Mouse (Mus musculus) embryonic facial prominence, embryonic 13.5 days (tissue): ENCODE results near the gene Vamp8. TPM values are rescaled to one million over a fixed set of nuclear protein-coding genes. Genes with fewer than 3 reads are reported as not detected.

ENCODE experiments used
- ATAC-seq: fragments of 200-750 bp; cut with Nextera tagmentation; 2 replicates; pipeline ENCODE4 v1.8.0; 2017; ENCODE audit warnings: low read depth; ENCODE audit not compliant: insufficient number of reproducible peaks, insufficient read depth, low FRiP score, low TSS enrichment
- H3K27ac ChIP-seq: fragments of 300-500 bp; sonication (generic); 2 replicates; pipeline ENCODE4 v1.5.1; 2015; ENCODE audit warnings: moderate library complexity, mild to moderate bottlenecking, inconsistent platforms
- H3K27me3 ChIP-seq: fragments of 300-500 bp; sonication (generic); 2 replicates; pipeline ENCODE4 v1.6.1; 2015; ENCODE audit warnings: mild to moderate bottlenecking, inconsistent platforms
- H3K36me3 ChIP-seq: fragments of 300-500 bp; sonication (generic); 2 replicates; pipeline ENCODE4 v1.6.1; 2015; ENCODE audit warnings: mild to moderate bottlenecking, inconsistent platforms
- H3K4me1 ChIP-seq: fragments of 300-500 bp; sonication (generic); 2 replicates; pipeline ENCODE4 v1.6.1; 2015; ENCODE audit warnings: inconsistent platforms
- H3K4me2 ChIP-seq: fragments of 300-500 bp; sonication (generic); 2 replicates; pipeline ENCODE4 v1.6.1; 2015; ENCODE audit warnings: moderate library complexity, mild to moderate bottlenecking, inconsistent platforms
- H3K4me3 ChIP-seq: fragments of 300-500 bp; sonication (generic); 2 replicates; pipeline ENCODE4 v1.5.1; 2015; ENCODE audit warnings: mild to moderate bottlenecking, inconsistent platforms
- H3K9ac ChIP-seq: fragments of 300-500 bp; sonication (generic); 2 replicates; pipeline ENCODE4 v1.6.1; 2015; ENCODE audit warnings: mild to moderate bottlenecking, inconsistent platforms
- H3K9me3 ChIP-seq: fragments of 300-500 bp; sonication (generic); 2 replicates; pipeline ENCODE4 v1.6.1; 2016; ENCODE audit warnings: inconsistent platforms
- WGBS: fragments of 180-500 bp; shearing (Covaris S2); methylation state at CpG from one replicate; pipeline ENCODE4 v1.1.7; 2015; ENCODE audit warnings: mixed read lengths; 5-methylcytosine and 5-hydroxymethylcytosine counted together
- polyA plus RNA-seq: library from polyadenylated mRNA; unstranded; fragments of >200 nt; fragmentation: Nextera tagmentation; extraction: Ambion mirVana; gene quantifications from 2 replicates; pipeline ENCODE4 v1.2.1, GENCODE M21; 2015

The Vamp8 gene
- polyA plus RNA-seq, result 130 and 135 TPM in 2 replicates

- no peaks in the 10 kb centered on the region for H3K27me3 ChIP-seq
- under 1% methylated on average over 33 of the region's 33 CpGs for WGBS
These were observed at the start of gene Vamp8 for GRCm38 (mm10) chr6:72389941-72390771. Gene Vamp8, minus strand, starts transcription at chr6:72390703.

GRCm38 (mm10) chr6:72439355-72440185, 49.1 kb upstream of the Vamp8 start, which contains the start of gene Mat2a:
Gene Mat2a, minus strand, starts transcription at chr6:72439558.
- Histone ChIP-seq H3K27ac (peak within 1 kb of the TSS; percentile 99), H3K4me3 (peak within 1 kb of the TSS; percentile 88), H3K36me3 (peaks cover 24% of the 10 kb centered on the region), H3K27me3 (no peaks in the 10 kb centered on the region), H3K4me2 (peak within 1 kb of the TSS; percentile 83), H3K4me1 (peaks cover 37% of the 10 kb centered on the region), H3K9ac (peak within 1 kb of the TSS; percentile 100), H3K9me3 (no peaks in the 10 kb centered on the region)
- peak; percentile 85 for ATAC-seq
- WGBS, result under 1% methylated on average over 77 of the region's 77 CpGs

More at GRCm38 (mm10) chr6:72389941-72390771, at the start of gene Vamp8:
- H3K4me2 ChIP-seq, result peak within 1 kb of the TSS; percentile 77
- peak; percentile 73 for ATAC-seq
- peaks cover 27% of the 10 kb centered on the region for H3K4me1 ChIP-seq
- no peaks in the 10 kb centered on the region for H3K9me3 ChIP-seq
- peak within 1 kb of the TSS; percentile 83 for H3K9ac ChIP-seq
- peak within 1 kb of the TSS; percentile 94 for H3K27ac ChIP-seq
- peaks cover 20% of the 10 kb centered on the region for H3K36me3 ChIP-seq
- peak within 1 kb of the TSS; percentile 62 for H3K4me3 ChIP-seq

- Histone ChIP-seq H3K27me3 (no peaks in the 10 kb centered on the region), H3K27ac (peak overlapping the region; percentile 99), H3K36me3 (peaks cover 30% of the 10 kb centered on the region), H3K4me3 (peak overlapping the region; percentile 88), H3K4me2 (peak overlapping the region; percentile 83), H3K9me3 (no peaks in the 10 kb centered on the region), H3K4me1 (peaks cover 35% of the 10 kb centered on the region), H3K9ac (peak overlapping the region; percentile 100)
- ATAC-seq, result peak; percentile 52
- under 1% methylated on average over 57 of the region's 57 CpGs for WGBS
These were observed 48.4 kb upstream of the Vamp8 start for GRCm38 (mm10) chr6:72438862-72439354.

- Histone ChIP-seq H3K4me1 (peaks cover 28% of the 10 kb centered on the region), H3K9ac (peak overlapping the region; percentile 100), H3K27ac (peak overlapping the region; percentile 99), H3K36me3 (peaks cover 37% of the 10 kb centered on the region), H3K4me2 (peak overlapping the region; percentile 83), H3K9me3 (no peaks in the 10 kb centered on the region), H3K4me3 (peak overlapping the region; percentile 88), H3K27me3 (no peaks in the 10 kb centered on the region)
- no peak for ATAC-seq
- whole genome bisulfite sequencing, result 2% methylated on average over 5 of the region's 5 CpGs
These were observed 47.7 kb upstream of the Vamp8 start for GRCm38 (mm10) chr6:72438226-72438625.

- Histone ChIP-seq H3K27ac (no peak overlapping the region), H3K36me3 (peaks cover 91% of the 10 kb centered on the region), H3K9ac (no peak overlapping the region), H3K9me3 (no peaks in the 10 kb centered on the region), H3K27me3 (no peaks in the 10 kb centered on the region), H3K4me3 (no peak overlapping the region), H3K4me2 (no peak overlapping the region), H3K4me1 (peaks cover 7% of the 10 kb centered on the region)
- ATAC-seq, result no peak
- WGBS, result 85% methylated on average over 2 of the region's 2 CpGs
These were observed 41.6 kb upstream of the Vamp8 start for GRCm38 (mm10) chr6:72432153-72432552.

- H3K4me2 ChIP-seq, result no peak overlapping the region
- no peak overlapping the region for H3K4me3 ChIP-seq
- ATAC-seq, result no peak
- H3K27ac ChIP-seq, result no peak overlapping the region
- peaks cover 3% of the 10 kb centered on the region; the same call in 1 of the 2 replicates for H3K4me1 ChIP-seq
- no peak overlapping the region for H3K9ac ChIP-seq
- H3K36me3 ChIP-seq, result peaks cover 92% of the 10 kb centered on the region
- H3K9me3 ChIP-seq, result no peaks in the 10 kb centered on the region
- 38% methylated on average over 5 of the region's 5 CpGs for whole genome bisulfite sequencing
- no peaks in the 10 kb centered on the region for H3K27me3 ChIP-seq
These were observed 40.8 kb upstream of the Vamp8 start for GRCm38 (mm10) chr6:72430989-72431921.

- no peak for ATAC-seq
- H3K36me3 ChIP-seq, result peaks cover 92% of the 10 kb centered on the region
- no peaks in the 10 kb centered on the region for H3K4me1 ChIP-seq
- no peak overlapping the region for H3K9ac ChIP-seq
- WGBS, result 88% methylated on average over 21 of the region's 21 CpGs
- no peak overlapping the region for H3K4me2 ChIP-seq
- H3K27me3 ChIP-seq, result no peaks in the 10 kb centered on the region
- no peak overlapping the region for H3K4me3 ChIP-seq
- peak overlapping the region; percentile 24; the same call in 1 of the 2 replicates for H3K27ac ChIP-seq
- no peaks in the 10 kb centered on the region for H3K9me3 ChIP-seq
These were observed 38.7 kb upstream of the Vamp8 start for GRCm38 (mm10) chr6:72429061-72429842.

GRCm38 (mm10) chr6:72428036-72428435, 37.5 kb upstream of the Vamp8 start:
- H3K9ac ChIP-seq, result no peak overlapping the region
- no peaks in the 10 kb centered on the region for H3K4me1 ChIP-seq
- peaks cover 93% of the 10 kb centered on the region for H3K36me3 ChIP-seq
- H3K27ac ChIP-seq, result no peak overlapping the region
- H3K4me2 ChIP-seq, result no peak overlapping the region
- H3K9me3 ChIP-seq, result no peaks in the 10 kb centered on the region
- no peak overlapping the region for H3K4me3 ChIP-seq
- H3K27me3 ChIP-seq, result no peaks in the 10 kb centered on the region
- no peak for ATAC-seq
- WGBS, result 34% methylated on average over 8 of the region's 8 CpGs

GRCm38 (mm10) chr6:72425646-72426045, 35.1 kb upstream of the Vamp8 start:
- Histone ChIP-seq H3K27ac (no peak overlapping the region), H3K36me3 (peaks cover 93% of the 10 kb centered on the region), H3K4me2 (no peak overlapping the region), H3K9me3 (no peaks in the 10 kb centered on the region), H3K27me3 (no peaks in the 10 kb centered on the region), H3K4me1 (no peaks in the 10 kb centered on the region), H3K9ac (no peak overlapping the region), H3K4me3 (no peak overlapping the region)
- no peak for ATAC-seq
- 94% methylated on average over 11 of the region's 11 CpGs for WGBS

- Histone ChIP-seq H3K9me3 (no peaks in the 10 kb centered on the region), H3K4me1 (peaks cover 5% of the 10 kb centered on the region; the same call in 1 of the 2 replicates), H3K4me2 (no peak overlapping the region), H3K9ac (no peak overlapping the region), H3K27ac (no peak overlapping the region), H3K27me3 (no peaks in the 10 kb centered on the region), H3K4me3 (no peak overlapping the region), H3K36me3 (peaks cover 92% of the 10 kb centered on the region)
- WGBS, result 94% methylated on average over 10 of the region's 10 CpGs
- ATAC-seq, result no peak
These were observed 30.4 kb upstream of the Vamp8 start for GRCm38 (mm10) chr6:72420901-72421300.
